Mouse (Mus musculus) embryonic facial prominence, embryonic 11.5 days (tissue): Measurements from ENCODE around the gene Ctrl. TPM values are rescaled to one million over a fixed set of nuclear protein-coding genes. Genes with fewer than 3 reads are reported as not detected.
A peak's percentile ranks its signal among the peaks of the same experiment; 100 is the strongest.

Experiments
- ATAC-seq: fragments of 200-750 bp; cut with Nextera tagmentation; replicated peaks from 2 replicates; pipeline ENCODE4 v1.8.0; 2017; ENCODE audit warnings: low read depth; ENCODE audit not compliant: insufficient number of reproducible peaks, low FRiP score, low TSS enrichment
- DNase-seq: peaks from one replicate; pipeline ENCODE4 v3.0.0-alpha.2; 2015; ENCODE audit warnings: low spot score
- H3K27ac ChIP-seq: fragments of 300-500 bp; sonication (generic); replicated peaks from 2 replicates; pipeline ENCODE4 v1.5.1; 2014; ENCODE audit warnings: mild to moderate bottlenecking, low read depth, low read length, control low read depth
- H3K27me3 ChIP-seq: fragments of 300-500 bp; sonication (generic); 2 replicates; pipeline ENCODE4 v1.6.1; 2014; ENCODE audit warnings: mild to moderate bottlenecking, low read length, moderate library complexity, mixed read lengths; ENCODE audit not compliant: control insufficient read depth, insufficient read depth
- H3K36me3 ChIP-seq: fragments of 300-500 bp; sonication (generic); replicated peaks from 2 replicates; pipeline ENCODE4 v1.6.1; 2014; ENCODE audit warnings: low read depth, mild to moderate bottlenecking, low read length, moderate library complexity, mixed read lengths; ENCODE audit not compliant: control insufficient read depth, insufficient read depth
- H3K4me1 ChIP-seq: fragments of 300-500 bp; sonication (generic); 2 replicates; pipeline ENCODE4 v1.6.1; 2014; ENCODE audit warnings: low read length, mixed read lengths; ENCODE audit not compliant: control insufficient read depth, insufficient read depth
- H3K4me2 ChIP-seq: fragments of 300-500 bp; sonication (generic); 2 replicates; pipeline ENCODE4 v1.6.1; 2014; ENCODE audit warnings: low read depth, mild to moderate bottlenecking, control low read depth, low read length, moderate library complexity
- H3K4me3 ChIP-seq: fragments of 300-500 bp; sonication (generic); 2 replicates; pipeline ENCODE4 v1.5.1; 2014; ENCODE audit warnings: low read depth, low read length, control low read depth
- H3K9ac ChIP-seq: fragments of 300-500 bp; sonication (generic); replicated peaks from 2 replicates; pipeline ENCODE4 v1.6.1; 2014; ENCODE audit warnings: mild to moderate bottlenecking, control low read depth, low read length
- H3K9me3 ChIP-seq: fragments of 300-500 bp; sonication (generic); replicated peaks from 2 replicates; pipeline ENCODE4 v1.6.1; 2016; ENCODE audit warnings: mild to moderate bottlenecking, low read length, inconsistent platforms, mixed read lengths; ENCODE audit not compliant: control insufficient read depth
- WGBS: fragments of 180-500 bp; shearing (Covaris S2); extraction: QIAGEN DNeasy Blood & Tissue Kit; methylation state at CpG from one replicate; pipeline ENCODE4 v1.1.7; 2014; 5-methylcytosine and 5-hydroxymethylcytosine counted together
- polyA plus RNA-seq: library from polyadenylated mRNA; unstranded; fragments of >200 nt; fragmentation: Nextera tagmentation; extraction: Ambion mirVana; gene quantifications from 2 replicates; pipeline ENCODE4 v1.2.1, GENCODE M21; 2014

Ctrl gene
- polyA plus RNA-seq, 1 experiment from 2014 or later = 0.58 TPM

GRCm38 (mm10) chr8:105936866-105937475, 3.3 kb upstream of the Ctrl start:
- no peaks in the 10 kb centered on the region for H3K27me3 ChIP-seq
- peak; percentile 93 for DNase-seq
- peak overlapping the region; percentile 69 for H3K9ac ChIP-seq
- under 1% methylated on average over 30 of the region's 30 CpGs for WGBS
- no peaks in the 10 kb centered on the region; the same call in 1 of the 2 replicates for H3K4me1 ChIP-seq
- H3K4me2 ChIP-seq = peak overlapping the region; percentile 72
- no peaks in the 10 kb centered on the region for H3K36me3 ChIP-seq
- H3K27ac ChIP-seq = peak overlapping the region; percentile 44; the same call in 1 of the 2 replicates
- no peaks in the 10 kb centered on the region for H3K9me3 ChIP-seq
- H3K4me3 ChIP-seq = peak overlapping the region; percentile 77
- peak; percentile 85 for ATAC-seq

- H3K27ac ChIP-seq = no peak overlapping the region
- no peaks in the 10 kb centered on the region; the same call in 1 of the 2 replicates for H3K4me1 ChIP-seq
- H3K4me2 ChIP-seq = peak overlapping the region; percentile 72
- 27% methylated on average over 7 of the region's 7 CpGs for WGBS
- H3K9ac ChIP-seq = peak overlapping the region; percentile 69
- H3K36me3 ChIP-seq = no peaks in the 10 kb centered on the region
- H3K27me3 ChIP-seq = no peaks in the 10 kb centered on the region
- H3K9me3 ChIP-seq = no peaks in the 10 kb centered on the region
- ATAC-seq (no peak), DNase-seq (no peak)
- peak overlapping the region; percentile 77 for H3K4me3 ChIP-seq
Observed at GRCm38 (mm10) chr8:105935863-105936603, 2.4 kb upstream of the Ctrl start.

GRCm38 (mm10) chr8:105935105-105935504, 1.4 kb upstream of the Ctrl start:
- DNase-seq = no peak
- H3K27ac ChIP-seq = no peak overlapping the region
- H3K36me3 ChIP-seq = no peaks in the 10 kb centered on the region
- no peaks in the 10 kb centered on the region for H3K27me3 ChIP-seq
- no peaks in the 10 kb centered on the region; the same call in 1 of the 2 replicates for H3K4me1 ChIP-seq
- no peaks in the 10 kb centered on the region for H3K9me3 ChIP-seq
- H3K9ac ChIP-seq = no peak overlapping the region
- no peak overlapping the region for H3K4me2 ChIP-seq
- no peak for ATAC-seq
- 79% methylated on average over 6 of the region's 6 CpGs for WGBS
- no peak overlapping the region for H3K4me3 ChIP-seq

- H3K4me2 ChIP-seq = no peak overlapping the region
- DNase-seq (no peak), ATAC-seq (no peak)
- no peaks in the 10 kb centered on the region; the same call in 1 of the 2 replicates for H3K4me1 ChIP-seq
- no peaks in the 10 kb centered on the region for H3K27me3 ChIP-seq
- WGBS = 86% methylated on average over 11 of the region's 11 CpGs
- H3K4me3 ChIP-seq = no peak overlapping the region
- no peak overlapping the region for H3K9ac ChIP-seq
- no peaks in the 10 kb centered on the region for H3K36me3 ChIP-seq
- no peaks in the 10 kb centered on the region for H3K9me3 ChIP-seq
- no peak overlapping the region for H3K27ac ChIP-seq
Observed at GRCm38 (mm10) chr8:105932525-105932924, 1.1 kb downstream of the Ctrl start.

- Histone ChIP-seq H3K27me3 (no peaks in the 10 kb centered on the region), H3K27ac (no peak overlapping the region), H3K4me2 (no peak overlapping the region), H3K9me3 (no peaks in the 10 kb centered on the region), H3K9ac (no peak overlapping the region), H3K4me1 (no peaks in the 10 kb centered on the region; the same call in 1 of the 2 replicates), H3K4me3 (no peak overlapping the region), H3K36me3 (no peaks in the 10 kb centered on the region)
- WGBS = 95% methylated on average over 3 of the region's 3 CpGs
- ATAC-seq = no peak
- DNase-seq = no peak
Observed at GRCm38 (mm10) chr8:105931271-105931670, 2.4 kb downstream of the Ctrl start.

- H3K27ac ChIP-seq = no peak overlapping the region
- 0 out of 2 replicates have a peak, but pooled peaks have one; percentile 50 for ATAC-seq
Observed at GRCm38 (mm10) chr8:105930602-105931001, 3.1 kb downstream of the Ctrl start.

GRCm38 (mm10) chr8:105925123-105925522, 8.5 kb downstream of the Ctrl start:
- H3K9ac ChIP-seq = no peak overlapping the region
- 71% methylated on average over 3 of the region's 3 CpGs for WGBS
- no peaks in the 10 kb centered on the region for H3K27me3 ChIP-seq

More at GRCm38 (mm10) chr8:105930602-105931001, 3.1 kb downstream of the Ctrl start:
- WGBS = 16% methylated on average over 8 of the region's 8 CpGs
- Histone ChIP-seq H3K36me3 (no peaks in the 10 kb centered on the region), H3K9me3 (no peaks in the 10 kb centered on the region), H3K4me3 (no peak overlapping the region), H3K4me2 (no peak overlapping the region), H3K4me1 (no peaks in the 10 kb centered on the region), H3K27me3 (no peaks in the 10 kb centered on the region), H3K9ac (peak overlapping the region; percentile 43)
- DNase-seq = peak; percentile 79

GRCm38 (mm10) chr8:105919390-105919789, 14.3 kb downstream of the Ctrl start:
- Histone ChIP-seq H3K4me1 (no peaks in the 10 kb centered on the region), H3K4me3 (no peak overlapping the region), H3K27ac (no peak overlapping the region)

More at GRCm38 (mm10) chr8:105925123-105925522, 8.5 kb downstream of the Ctrl start:
- no peak overlapping the region for H3K27ac ChIP-seq
- H3K4me2 ChIP-seq = no peak overlapping the region
- no peak overlapping the region for H3K4me3 ChIP-seq
- ATAC-seq = no peak
- no peak for DNase-seq
- no peaks in the 10 kb centered on the region for H3K4me1 ChIP-seq
- H3K9me3 ChIP-seq = no peaks in the 10 kb centered on the region
- H3K36me3 ChIP-seq = no peaks in the 10 kb centered on the region

More at GRCm38 (mm10) chr8:105919390-105919789, 14.3 kb downstream of the Ctrl start:
- Histone ChIP-seq H3K36me3 (peaks cover 2% of the 10 kb centered on the region; the same call in 1 of the 2 replicates), H3K4me2 (no peak overlapping the region), H3K27me3 (no peaks in the 10 kb centered on the region), H3K9ac (no peak overlapping the region), H3K9me3 (no peaks in the 10 kb centered on the region)
- WGBS = 79% methylated on average over 3 of the region's 3 CpGs
- DNase-seq = no peak
- no peak for ATAC-seq
